In the genomic region with DNA sequence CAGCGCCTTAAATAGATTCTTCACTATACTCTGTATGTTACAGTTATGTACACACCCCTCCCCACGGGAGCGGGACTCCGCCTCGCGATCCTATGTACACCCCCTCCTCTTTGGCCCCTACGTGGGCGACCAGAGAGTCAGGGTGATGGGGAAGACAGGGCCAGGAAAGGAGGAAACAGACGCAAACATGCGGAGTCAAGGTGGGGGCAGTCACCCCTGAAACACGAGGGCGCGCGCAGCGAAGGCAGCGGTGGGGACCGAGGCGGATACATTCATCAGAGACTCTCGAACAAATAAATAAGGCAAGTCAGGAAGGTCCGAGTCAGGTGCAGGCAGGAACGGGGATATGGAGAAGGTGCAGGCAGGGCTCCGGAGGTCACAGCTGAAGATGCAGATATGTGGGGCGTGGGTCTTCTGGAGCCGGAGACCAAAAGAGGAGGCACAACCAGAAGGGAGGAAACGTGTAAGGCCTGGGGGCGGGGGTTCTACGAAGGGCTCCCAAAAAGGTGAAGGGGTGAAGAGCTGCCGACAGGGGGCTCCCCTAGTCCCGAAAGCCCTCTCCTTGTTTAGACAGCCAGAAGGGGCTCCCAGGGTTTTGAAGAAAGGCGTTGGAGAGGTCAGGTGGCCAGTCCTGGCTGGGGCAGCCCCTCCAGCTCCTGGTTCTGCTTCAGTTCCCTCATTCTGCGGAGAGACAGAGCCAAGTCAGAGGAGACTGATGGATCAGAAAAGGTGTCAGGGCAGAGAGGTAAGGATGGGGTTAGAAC, we compare ENCODE assay signal across 8 mouse cellular contexts. TPM values are rescaled to one million over a fixed set of nuclear protein-coding genes. Genes with fewer than 3 reads are reported as not detected.
A peak's percentile ranks its signal among the peaks of the same experiment; 100 is the strongest.
DNase-seq lines count a peak whose midpoint lies in the region; ATAC-seq lines count a peak whose summit lies in the region.

No protein-coding gene starts in this region.

- H3K4me2 ChIP-seq in hindbrain, embryonic 11.5 days (replicated peaks; ENCODE audit: low read depth, low read length) = peak overlapping the region; percentile 48

- H3K4me1 ChIP-seq in hindbrain, embryonic 11.5 days (replicated peaks; ENCODE audit: control insufficient read depth, insufficient read depth, low read length) = peaks cover 5% of the 10 kb centered on the region; the same call in 1 of the 2 replicates

- H3K9ac ChIP-seq in hindbrain, embryonic 11.5 days (ENCODE audit: low read depth, low read length) = peak overlapping the region; percentile 55

- 0 out of 2 replicates have a peak, but pooled peaks have one; percentile 8 for ATAC-seq in frontal cortex, adult (ENCODE audit: low TSS enrichment)
- peak; percentile 61 for ATAC-seq in hindbrain, embryonic 11.5 days (ENCODE audit: low FRiP score)

- no peaks in the 10 kb centered on the region for H3K36me3 ChIP-seq in hindbrain, embryonic 11.5 days (ENCODE audit: control insufficient read depth, insufficient read depth, low read length)

- H3K9me3 ChIP-seq in hindbrain, embryonic 11.5 days (ENCODE audit: control insufficient read depth, low read length) = no peaks in the 10 kb centered on the region

- under 1% methylated on average over 31 of the region's 31 CpGs for WGBS in hindbrain, embryonic 11.5 days

- H3K27me3 ChIP-seq in hindbrain, embryonic 11.5 days (ENCODE audit: control insufficient read depth, insufficient read depth, low read length) = no peaks in the 10 kb centered on the region

- peak; percentile 88 for DNase-seq in Muller cell, postnatal 12 days (ENCODE audit: inconsistent ontology term)
- DNase-seq in cerebellum, adult 9-10 months = peak; percentile 87
- DNase-seq in hindbrain, embryonic 11.5 days (ENCODE audit: low spot score) = peak; percentile 84
- DNase-seq in layer of hippocampus, postnatal 36 days = peak; percentile 62 to 69
- peak; percentile 89 for DNase-seq in lung, postnatal 36 days
- DNase-seq in retina, adult 2 months (ENCODE audit: low read depth, low spot score) = peak; percentile 48
- peak; percentile 77 for DNase-seq in urinary bladder, postnatal 4 days (ENCODE audit: low spot score in 2 of 2)

- H3K4me3 ChIP-seq in hindbrain, embryonic 11.5 days (ENCODE audit: low read depth, low read length) = peak overlapping the region; percentile 40

- peak overlapping the region; percentile 75 for H3K27ac ChIP-seq in hindbrain, embryonic 11.5 days (ENCODE audit: low read depth, low read length)

RNA-seq across cellular contexts. Expression of a gene that starts 0.5 kb away (rescaled TPM):
- polyA plus RNA-seq in hindbrain, embryonic 11.5 days (2014; fragmentation: Nextera tagmentation; extraction: Ambion mirVana) = 151 and 176 TPM in 2 replicates
- 10 to 100 TPM; 48.2 to 50.8 TPM for total RNA-seq in layer of hippocampus, postnatal 36 days (2021)

RNA-seq across cellular contexts. Expression of a gene that starts 12.8 kb away (rescaled TPM):
- polyA plus RNA-seq in hindbrain, embryonic 11.5 days (2014; fragmentation: Nextera tagmentation; extraction: Ambion mirVana) = 23.2 and 26.2 TPM in 2 replicates
- 1 to 10 TPM; 5.2 to 7.4 TPM for total RNA-seq in layer of hippocampus, postnatal 36 days (2021)

RNA-seq across cellular contexts. Expression of a gene that starts 15.3 kb away (rescaled TPM):
- 1,409 and 1,523 TPM in 2 replicates for polyA plus RNA-seq in hindbrain, embryonic 11.5 days (2014; fragmentation: Nextera tagmentation; extraction: Ambion mirVana)
- total RNA-seq in layer of hippocampus, postnatal 36 days (2021) = 100 to 1,000 TPM; 346 to 373 TPM

RNA-seq across cellular contexts. Expression of a gene that starts 18.1 kb away (rescaled TPM):
- 8.2 and 9.2 TPM in 2 replicates for polyA plus RNA-seq in hindbrain, embryonic 11.5 days (2014; fragmentation: Nextera tagmentation; extraction: Ambion mirVana)
- 100 to 1,000 TPM; 362 to 388 TPM for total RNA-seq in layer of hippocampus, postnatal 36 days (2021)

RNA-seq across cellular contexts. Expression of a gene that starts 22.5 kb away (rescaled TPM):
- 138 and 145 TPM in 2 replicates for polyA plus RNA-seq in hindbrain, embryonic 11.5 days (2014; fragmentation: Nextera tagmentation; extraction: Ambion mirVana)
- total RNA-seq in layer of hippocampus, postnatal 36 days (2021) = 100 to 1,000 TPM; 115 to 119 TPM

Comparison
In these comparisons a context has a peak if more than half of its experiments do, and no peak if none do; other contexts are left out.
1. Peak in every context shown above with its lines: DNase-seq, ATAC-seq, H3K4me3 ChIP-seq and H3K27ac ChIP-seq.